Mouse (Mus musculus) left cerebral cortex, postnatal 4 days (tissue): Measurements from ENCODE around the gene Cap2. TPM values are rescaled to one million over a fixed set of nuclear protein-coding genes. Genes with fewer than 3 reads are reported as not detected.

Experiments used
- DNase-seq: peaks from one replicate; pipeline ENCODE4 v3.0.0-alpha.2; 2022
- intact Hi-C: fragments of 180-260 bp; cut with DNase I; formaldehyde crosslinking; loops from one replicate; pipeline ENCODE4 v1.15.1; 2025
- total RNA-seq, 2 experiments: library from RNA; stranded (reverse); gene quantifications; 2 replicates each; pipeline ENCODE4 v1.2.3; 2021

The Cap2 gene
- total RNA-seq, 2 experiments from 2014 or later: 23.1 to 23.6 TPM

DNA sequence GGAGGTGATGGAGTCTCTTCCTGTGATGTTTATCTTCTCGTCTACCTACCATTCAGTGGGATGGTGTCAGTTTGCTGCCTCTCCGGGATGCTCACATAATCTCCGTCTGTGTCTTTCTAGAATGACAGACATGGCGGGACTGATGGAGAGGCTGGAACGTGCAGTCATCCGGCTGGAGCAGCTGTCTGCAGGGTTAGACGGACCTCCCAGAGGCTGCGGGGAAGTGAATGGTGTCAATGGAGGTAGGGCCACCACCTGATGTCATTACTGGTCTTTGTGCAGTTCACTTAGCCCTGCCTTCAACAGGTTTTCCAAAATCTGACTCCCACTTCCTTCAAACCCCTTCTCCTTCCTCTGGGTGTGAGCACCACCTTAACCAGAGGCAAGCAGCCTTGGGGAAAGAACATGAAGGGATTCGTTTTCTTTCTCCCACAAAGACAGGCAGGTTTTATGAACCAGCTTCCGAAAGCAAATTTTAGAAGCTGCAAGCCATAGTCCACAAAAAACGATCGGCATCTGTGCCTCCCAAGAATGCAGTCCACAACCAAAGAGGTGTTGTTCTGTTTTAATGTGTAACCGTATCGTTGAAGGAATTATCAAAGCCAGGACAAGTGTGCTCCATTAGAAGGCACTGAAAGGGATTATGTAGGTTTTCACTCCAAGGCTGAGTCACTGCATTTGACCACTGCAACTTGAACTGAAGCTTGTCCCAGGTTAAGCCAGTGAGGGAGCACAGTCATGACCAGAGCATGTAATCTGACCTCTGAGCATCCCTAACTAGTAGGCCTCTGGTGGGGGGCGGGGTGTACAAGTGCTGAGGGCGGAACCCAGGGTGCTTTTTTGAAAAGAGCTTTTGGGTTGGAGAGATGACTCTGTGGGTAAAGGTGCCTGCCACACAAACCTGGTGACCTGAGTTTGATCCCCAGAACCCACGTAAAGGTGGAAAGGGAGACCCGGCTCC lies 23.9 kb downstream of the Cap2 start:
- intact Hi-C loops: no loop called here
- no peak for DNase-seq

DNA sequence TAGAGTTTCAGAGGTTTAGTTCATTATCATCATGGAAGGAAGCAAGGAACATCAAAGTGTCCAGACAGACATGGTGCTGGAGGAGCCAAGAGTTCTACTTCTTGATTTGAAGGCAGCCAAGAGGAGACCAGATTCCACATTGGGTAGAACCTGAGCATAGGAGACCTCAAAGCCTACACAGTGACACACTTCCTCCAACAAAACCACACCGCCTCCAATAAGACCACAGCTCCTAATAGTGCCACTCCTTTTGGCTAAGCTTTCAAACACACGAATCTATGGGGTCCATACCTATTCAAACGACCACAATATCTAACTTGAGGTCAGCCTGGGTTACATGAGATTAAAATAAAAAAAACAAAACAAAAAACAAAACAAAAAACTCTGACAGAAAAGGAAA lies 25.0 kb downstream of the Cap2 start:
- intact Hi-C loops: no loop called here
- no peak for DNase-seq

DNA sequence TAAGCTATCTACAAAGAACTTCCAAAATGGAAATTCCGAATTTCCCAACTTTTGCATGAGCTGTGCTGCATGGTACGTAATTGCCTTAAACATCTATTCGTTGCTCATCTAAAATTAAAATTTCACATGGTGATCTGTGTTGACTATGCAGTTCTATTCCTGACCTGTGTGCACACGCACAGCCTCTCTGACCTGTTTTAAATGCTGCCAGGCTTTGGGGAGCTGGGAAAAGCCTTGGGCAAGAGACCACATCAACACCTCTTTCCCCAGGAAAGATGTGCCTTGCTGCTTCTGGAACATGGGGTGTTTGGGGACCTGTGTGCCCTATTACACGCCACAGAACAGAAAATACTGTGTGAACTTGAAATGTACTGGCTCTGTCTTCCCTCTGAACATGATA lies 25.7 kb downstream of the Cap2 start:
- intact Hi-C loops: no loop called here
- DNase-seq: no peak

DNA sequence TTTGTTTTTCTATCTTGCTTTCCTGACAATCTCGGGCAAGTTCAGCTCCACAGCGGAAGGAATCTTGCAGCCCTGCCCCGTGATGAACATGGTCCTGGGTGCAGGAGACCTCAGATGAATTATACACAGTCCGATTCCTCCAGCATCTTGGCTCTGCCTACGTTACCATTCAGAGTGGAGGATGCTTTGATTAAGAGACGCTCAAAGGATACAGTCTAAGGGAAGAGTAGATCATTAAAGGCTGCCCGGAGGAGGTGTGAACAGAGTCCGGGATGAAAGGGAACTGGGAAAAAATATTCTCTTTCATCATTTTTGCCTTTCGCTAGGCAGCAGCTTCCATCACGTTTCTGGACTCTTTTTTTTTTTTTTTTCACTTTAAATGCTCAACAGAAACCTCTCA lies 27.4 kb downstream of the Cap2 start:
- DNase-seq: no peak
- intact Hi-C loops: no loop called here

DNA sequence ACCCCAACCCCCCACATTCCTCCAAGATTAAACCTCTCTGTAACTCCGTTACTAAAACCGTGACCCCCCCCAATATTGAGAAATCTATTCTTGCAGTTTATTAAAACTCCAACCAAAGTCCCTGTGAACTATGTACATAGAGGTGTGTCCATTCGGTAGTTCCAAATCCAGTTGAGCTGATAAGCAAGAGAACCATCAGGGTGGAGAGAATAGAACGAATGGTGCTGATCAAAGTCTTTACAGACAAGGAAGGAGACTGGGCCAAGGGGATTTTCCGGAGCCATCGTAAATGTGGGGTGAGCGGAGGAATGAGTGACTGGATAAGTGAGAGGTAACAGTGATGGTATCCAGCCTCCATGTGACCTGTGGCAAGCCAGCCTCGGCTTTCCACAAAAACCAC lies 28.9 kb downstream of the Cap2 start:
- DNase-seq: no peak
- intact Hi-C loops: no loop called here

DNA sequence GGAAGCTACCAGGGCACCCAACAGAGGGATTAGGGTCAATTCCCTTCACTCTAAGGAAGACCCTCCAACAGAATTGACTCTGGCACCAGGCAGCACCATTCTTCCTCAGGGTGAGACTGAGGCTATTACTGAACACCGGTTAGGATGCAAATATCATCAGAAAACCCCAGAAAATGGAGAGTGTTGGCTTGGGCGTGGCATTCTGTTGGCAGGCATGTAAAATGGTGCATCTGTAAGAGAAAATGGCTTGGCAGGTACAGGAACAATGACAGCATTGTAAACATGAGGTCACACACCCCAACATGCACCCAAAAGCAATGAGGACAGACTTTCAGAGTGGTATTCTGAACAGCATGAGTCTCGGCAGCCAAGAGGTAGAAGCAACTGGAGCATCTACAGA lies 30.0 kb downstream of the Cap2 start:
- no peak for DNase-seq
- intact Hi-C loops: no loop called here

DNA sequence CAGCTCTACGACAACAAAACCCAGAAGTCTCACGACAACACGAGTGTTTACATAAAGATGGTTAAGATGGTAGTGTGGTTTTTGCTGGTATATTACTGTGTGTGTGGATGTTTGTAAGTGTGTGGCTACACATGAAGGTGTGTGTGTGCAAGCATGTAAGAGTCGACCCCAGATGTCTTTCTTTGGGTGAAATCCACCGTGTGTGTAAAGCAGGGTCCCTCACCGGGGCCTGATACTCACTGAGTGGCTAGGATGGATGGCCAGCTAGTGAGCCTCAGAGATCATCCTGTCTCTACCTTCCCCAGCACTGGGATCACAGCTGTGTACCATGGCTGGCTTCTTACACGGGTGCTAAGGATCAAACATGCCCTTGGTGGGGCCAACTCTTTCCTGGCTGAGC lies 30.6 kb downstream of the Cap2 start:
- no peak for DNase-seq
- intact Hi-C loops: no loop called here

DNA sequence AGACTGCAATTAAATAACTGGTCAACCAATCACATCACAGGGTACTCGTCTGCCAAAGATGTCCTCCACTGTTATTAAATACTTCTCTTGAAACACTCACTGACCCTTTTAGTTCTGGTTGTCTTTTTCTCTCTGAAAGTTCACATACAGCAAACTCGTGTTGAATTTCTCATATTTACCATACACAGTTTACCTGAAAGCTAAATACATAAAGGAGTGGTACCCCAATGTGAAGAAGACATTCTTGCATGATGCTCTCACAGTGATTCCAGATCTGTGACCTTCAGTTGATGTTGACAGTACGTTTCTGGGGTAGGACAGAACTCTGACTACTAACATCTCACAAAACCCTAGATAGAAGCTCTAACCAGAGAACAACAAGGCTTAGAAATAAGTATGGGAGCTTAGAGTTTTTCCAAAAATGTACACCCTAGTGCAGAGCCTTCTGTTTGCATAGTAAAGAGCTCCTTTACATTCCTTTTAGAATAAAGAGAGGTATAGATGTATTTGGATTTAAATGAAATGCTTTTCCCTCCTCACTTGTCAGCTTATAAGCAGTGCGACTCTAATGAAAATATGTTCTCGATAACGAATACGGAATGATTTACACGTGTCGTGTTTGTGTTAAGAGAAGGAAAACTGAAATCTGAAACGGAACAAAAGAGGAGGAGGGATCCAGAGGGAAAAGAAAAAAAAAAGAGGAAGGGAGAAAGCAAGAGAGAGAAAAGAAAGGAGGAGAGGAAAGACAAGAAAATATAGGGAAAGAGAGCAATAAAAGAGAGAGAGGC lies 31.9 kb downstream of the Cap2 start:
- DNase-seq: no peak
- intact Hi-C loops: no loop called here

DNA sequence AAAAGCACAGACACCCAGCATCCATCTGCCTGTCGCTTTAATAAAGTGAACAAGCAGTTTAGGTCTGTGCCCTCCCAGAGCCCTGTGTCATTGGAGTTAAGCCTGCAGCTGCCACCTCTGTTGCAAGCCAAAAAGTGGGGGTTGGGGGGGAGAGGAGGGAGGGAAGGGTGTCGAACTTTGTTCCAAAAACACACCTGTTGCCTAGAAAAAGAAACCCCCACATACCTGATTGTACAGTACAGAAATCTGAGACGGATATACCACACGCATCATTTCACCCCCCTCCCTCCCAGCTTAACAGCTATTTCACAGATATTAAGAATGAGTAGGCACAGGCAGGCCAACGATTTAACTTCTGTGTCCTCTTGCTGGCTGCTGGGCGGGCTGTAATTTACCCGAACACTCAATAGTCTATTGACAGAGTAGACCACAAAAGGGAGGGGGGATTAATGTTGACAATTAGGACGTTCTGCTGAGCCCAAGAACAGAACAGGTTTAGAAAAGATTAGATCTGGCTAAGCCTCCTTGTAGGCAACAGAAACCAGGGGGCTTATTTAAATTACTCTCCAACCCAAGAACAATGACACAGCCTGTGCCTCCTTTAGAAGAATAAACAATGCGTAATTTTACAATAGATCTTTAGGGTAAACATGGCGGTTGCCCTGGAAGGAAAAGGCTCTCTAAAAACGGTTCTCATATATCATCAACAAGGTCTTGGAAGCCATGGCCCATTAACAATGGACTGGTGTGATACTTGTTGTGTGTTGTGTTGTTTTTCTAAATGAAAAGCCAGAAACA lies 32.7 kb downstream of the Cap2 start:
- intact Hi-C loops: no loop called here
- DNase-seq: peak; percentile 49

DNA sequence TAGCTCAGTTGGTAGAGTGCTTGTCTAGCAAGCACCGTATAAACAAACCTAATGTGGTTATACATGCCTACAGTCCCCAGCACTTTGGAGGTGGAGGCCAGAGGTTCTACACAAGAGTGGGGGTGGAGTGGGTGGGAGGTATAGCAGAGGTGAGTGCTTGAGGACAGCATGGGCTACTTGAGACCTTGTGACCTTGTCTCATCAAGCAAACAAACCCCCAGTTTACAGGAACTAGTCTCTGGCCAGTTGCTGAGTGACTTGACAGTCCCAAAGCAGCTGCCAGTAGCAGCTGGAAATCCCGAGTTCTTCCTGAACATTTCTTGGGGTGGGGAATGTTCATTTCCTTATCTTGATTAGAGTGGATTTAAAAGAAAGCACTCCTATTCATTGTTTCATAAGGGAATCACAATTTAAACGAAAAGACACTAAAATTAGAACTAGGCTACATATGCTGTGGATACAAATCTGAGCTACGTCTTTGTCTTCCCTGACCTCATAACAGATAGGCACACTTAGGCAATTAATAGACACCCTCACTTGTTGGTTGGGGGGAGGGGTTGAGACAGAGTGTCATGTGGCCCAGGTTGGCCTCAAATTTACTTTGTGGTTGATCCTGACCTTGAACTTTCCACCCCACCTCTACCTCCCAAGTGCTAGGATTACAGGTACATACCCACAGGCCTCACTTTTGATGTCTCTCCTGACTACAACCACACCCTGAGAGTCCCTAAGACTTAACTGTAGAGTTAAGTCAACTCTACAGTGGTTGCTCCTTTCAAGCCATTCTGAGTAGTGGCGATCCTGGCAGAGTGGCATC lies 33.5 kb downstream of the Cap2 start:
- intact Hi-C loops: no loop called here
- DNase-seq: no peak

DNA sequence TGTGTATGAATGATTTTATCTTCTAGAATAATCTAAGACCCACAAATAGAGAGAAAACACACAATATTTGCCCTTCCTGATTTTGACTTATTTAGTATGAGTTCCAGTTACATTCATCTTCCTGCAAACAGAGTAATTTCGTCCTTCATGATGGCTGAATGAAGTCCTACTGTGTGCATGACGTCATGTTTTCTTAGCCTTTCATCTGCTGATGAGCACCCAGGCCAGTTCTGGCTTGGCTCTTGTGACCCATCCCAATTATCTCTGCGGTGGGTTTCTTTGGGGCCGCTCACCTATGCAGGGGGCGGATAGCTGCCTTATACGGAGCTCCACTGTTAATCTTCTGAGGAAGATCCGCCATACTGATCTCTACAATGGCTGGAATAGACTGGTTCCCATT lies 37.6 kb downstream of the Cap2 start:
- no peak for DNase-seq
- intact Hi-C loops: no loop called here

DNA sequence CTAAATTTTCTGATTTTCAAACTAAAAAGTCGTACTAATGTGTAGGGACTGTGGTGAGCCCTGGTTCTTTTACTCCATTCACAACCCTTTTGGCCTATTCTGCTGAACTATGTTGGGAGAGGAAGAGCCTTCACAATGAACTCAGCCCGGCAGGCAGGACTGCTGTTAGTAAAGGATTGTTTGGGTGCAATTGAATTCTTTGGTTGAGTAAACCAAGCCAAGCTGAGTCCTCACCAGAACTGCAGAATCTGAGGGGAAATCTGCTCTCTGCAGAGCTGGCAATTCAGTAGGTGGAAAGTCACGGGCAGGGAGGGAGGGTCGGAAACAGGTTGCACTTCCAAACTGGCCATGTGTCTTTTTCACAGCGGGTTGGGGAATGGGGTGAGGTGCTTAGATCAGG lies 39.3 kb downstream of the Cap2 start:
- DNase-seq: no peak
- intact Hi-C loops: no loop called here

DNA sequence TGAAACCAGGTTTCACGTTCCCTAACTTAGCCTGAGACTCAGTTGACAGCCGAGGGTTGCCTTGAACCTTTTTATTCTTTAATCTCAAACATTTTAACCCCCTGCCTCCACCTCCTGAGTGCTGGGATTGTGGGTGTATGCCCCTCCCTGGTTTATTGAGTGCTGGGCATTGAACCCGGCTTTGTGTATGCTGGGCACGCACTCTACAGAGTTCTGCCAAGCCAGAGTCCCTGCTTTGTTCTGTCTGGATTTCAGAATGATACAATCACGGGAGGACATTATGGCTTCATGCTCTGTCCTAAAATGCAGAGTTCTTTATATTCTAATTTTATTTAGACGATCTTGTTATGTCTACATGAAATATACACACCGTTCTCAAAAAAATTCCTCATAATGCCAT lies 41.1 kb downstream of the Cap2 start:
- intact Hi-C loops: no loop called here
- peak; percentile 48 for DNase-seq

DNA sequence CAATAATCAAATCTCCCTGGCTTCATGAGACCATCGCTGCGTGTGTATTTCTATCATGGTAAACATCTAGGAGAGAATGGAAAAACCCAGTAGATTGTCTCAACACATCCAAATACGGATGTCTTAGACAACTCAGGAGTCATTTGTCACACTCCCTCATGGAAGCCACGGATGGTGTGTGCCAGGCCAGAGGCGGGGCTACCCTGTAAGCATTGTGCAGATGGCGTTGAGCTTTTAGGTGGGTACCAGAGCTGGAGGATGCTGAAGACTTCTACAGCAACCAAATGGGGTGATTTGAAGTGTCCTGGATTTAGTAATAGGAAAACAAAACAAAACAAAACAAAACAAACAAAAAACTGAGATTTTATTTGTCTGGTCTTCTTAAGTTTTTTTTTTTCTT lies 43.0 kb downstream of the Cap2 start:
- no peak for DNase-seq
- intact Hi-C loops: no loop called here

DNA sequence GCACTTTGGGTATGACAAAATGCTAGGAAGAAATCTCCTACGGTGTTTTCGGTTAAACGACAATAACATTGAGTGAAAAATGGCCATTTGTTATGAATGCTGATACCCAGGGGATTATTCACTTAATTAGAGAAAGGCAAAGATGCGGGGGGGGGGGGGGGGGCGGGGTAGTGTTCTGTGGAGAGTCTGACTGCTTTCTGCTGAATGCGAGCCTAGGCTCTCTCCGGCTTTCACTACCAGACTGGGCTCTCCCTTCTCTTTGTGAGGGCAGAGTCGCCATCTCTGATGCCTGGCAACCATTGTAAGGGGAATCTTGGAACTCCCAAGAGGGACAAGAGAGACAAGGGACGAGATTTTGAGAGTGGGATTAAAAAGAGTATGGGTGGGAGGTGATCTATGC lies 43.4 kb downstream of the Cap2 start:
- intact Hi-C loops: no loop called here
- no peak for DNase-seq

DNA sequence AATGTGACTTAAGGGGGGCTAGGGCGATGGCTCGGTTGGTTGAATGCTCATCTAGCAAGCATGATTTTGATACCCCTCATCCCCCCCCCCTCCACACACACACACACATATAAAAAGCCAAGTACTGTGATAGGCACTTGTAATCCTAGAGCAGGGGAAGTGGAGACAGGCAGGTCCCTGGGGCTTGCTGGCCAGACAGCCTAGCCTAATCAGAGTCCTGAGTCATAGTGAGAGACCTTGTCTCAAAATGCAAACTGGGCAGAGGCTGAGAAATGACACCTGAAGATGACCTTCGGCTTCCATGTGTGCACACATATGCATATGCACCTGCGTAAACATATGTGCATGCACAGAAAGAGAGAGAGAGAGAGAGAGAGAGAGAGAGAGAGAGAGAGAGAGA lies 45.2 kb downstream of the Cap2 start:
- intact Hi-C loops: no loop called here
- DNase-seq: no peak

DNA sequence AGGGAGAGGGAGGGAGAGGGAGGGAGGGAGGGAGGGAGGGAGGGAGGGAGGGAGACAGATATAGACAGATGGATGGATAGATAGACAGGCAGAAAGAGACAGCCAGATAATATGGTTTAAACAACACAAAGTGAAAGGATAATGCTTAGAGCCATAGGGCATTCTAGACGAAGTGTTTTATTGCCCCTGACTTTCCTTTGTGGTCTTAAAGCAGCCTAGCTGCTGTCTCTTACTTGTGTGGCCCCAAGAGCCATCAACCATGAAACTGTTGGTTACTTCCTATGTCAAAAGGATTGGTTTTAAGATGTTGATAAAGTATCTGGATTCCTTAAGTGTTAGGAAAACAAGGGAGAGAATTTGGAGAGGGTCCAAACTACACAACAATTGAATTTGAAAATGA lies 45.6 kb downstream of the Cap2 start:
- intact Hi-C loops: no loop called here
- no peak for DNase-seq

DNA sequence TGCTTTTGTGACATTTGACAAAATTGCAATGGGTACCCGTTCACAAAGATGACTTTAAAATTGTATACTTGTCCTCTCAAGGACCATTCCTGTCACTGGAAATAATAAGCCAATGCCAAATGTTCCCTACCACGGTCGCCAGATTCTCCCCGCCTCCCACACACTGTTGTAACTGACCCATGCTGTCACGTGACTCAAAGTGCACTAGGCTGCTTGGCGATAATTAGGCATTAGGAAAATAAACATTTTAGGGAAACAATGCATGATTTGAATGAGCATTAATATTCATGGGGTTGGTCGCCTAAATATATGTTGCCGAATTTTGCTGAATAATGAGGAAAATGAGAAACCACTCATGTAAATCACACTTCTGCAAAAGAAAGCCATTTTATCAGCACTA lies 46.5 kb downstream of the Cap2 start:
- DNase-seq: no peak
- intact Hi-C loops: no loop called here

DNA sequence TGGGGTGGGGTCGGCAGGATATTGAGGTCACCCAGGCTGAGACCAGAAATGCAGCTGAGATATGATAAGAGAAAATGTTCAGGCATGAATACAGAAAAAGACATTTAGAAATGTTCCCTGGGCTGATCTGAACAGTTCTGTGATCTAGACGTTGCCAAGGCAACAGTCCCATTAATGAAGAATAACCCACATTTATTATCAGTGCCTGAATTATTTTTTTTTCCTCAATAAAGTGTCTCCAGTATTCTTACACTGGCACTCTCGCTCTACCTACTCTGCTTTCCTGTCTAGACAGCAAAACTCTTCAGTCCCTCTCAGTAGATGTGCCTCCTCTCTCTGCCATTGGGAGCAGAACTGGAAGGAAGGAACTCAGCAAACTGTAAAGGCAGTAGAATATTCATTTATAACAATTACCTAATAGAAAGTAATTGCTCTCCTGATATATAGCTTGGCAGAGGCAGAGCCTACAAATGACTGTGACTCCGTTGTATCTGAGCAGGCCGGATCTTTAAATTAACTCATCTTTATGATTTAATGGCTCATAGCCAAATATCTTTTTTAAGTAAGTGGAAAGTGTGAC lies 47.0 kb downstream of the Cap2 start:
- intact Hi-C loops: no loop called here

DNA sequence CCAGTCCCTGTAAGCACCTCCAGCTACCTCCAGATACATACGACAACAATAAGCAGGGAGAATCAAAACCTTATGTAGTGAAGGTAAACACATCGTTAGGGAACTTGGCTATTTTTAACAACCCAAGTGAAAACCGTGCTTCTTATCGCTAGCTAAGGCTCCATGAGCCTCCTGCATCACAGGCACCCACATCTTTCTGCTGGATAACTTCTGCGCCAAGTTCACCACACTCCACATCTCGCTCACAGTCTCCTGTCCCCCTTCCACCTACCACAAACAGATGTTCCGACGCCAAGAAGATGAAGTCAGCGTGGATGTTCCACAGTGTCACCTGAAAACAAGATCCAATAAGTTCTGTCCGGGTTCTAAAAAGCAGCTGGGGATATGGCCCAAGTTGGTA lies 49.0 kb downstream of the Cap2 start:
- DNase-seq: no peak
- intact Hi-C loops: no loop called here

More for the DNA sequence above, 47.0 kb downstream of the Cap2 start:
- DNase-seq: no peak
